ENCODE assay signal across 8 mouse cellular contexts in genomic region chr9:124476096-124476902, GRCm38 (mm10). TPM values are rescaled to one million over a fixed set of nuclear protein-coding genes. Genes with fewer than 3 reads are reported as not detected.
DNase-seq lines count a peak whose midpoint lies in the region; ATAC-seq lines count a peak whose summit lies in the region.

Ppp2r3d (minus strand) TSS chr9:124476898.

- H3K9ac ChIP-seq in hindbrain, embryonic 16.5 days (ENCODE audit: low read depth, low read length) = no peak within 1 kb of the TSS
- no peak within 1 kb of the TSS for H3K9ac ChIP-seq in limb, embryonic 11.5 days (ENCODE audit: low read length)
- no peak within 1 kb of the TSS for H3K9ac ChIP-seq in neural tube, embryonic 12.5 days

- no peak within 1 kb of the TSS for H3K4me3 ChIP-seq in brown adipose tissue, adult 24 weeks (ENCODE audit: insufficient read depth, low read depth, low read length)
- H3K4me3 ChIP-seq in hindbrain, embryonic 16.5 days (ENCODE audit: low read length) = no peak within 1 kb of the TSS
- no peak within 1 kb of the TSS for H3K4me3 ChIP-seq in limb, embryonic 11.5 days (ENCODE audit: low read depth, low read length)
- H3K4me3 ChIP-seq in neural tube, embryonic 12.5 days = no peak within 1 kb of the TSS

- peaks cover 2% of the 10 kb centered on the region for H3K4me1 ChIP-seq in brown adipose tissue, adult 24 weeks (ENCODE audit: control insufficient read depth, insufficient read depth, insufficient read length, low read length)
- H3K4me1 ChIP-seq in hindbrain, embryonic 16.5 days (ENCODE audit: control insufficient read depth, insufficient read depth, low read depth, low read length) = no peaks in the 10 kb centered on the region
- no peaks in the 10 kb centered on the region for H3K4me1 ChIP-seq in limb, embryonic 11.5 days (ENCODE audit: control insufficient read depth, insufficient read depth, low read length)
- no peaks in the 10 kb centered on the region for H3K4me1 ChIP-seq in neural tube, embryonic 12.5 days

- no peaks in the 10 kb centered on the region for H3K27me3 ChIP-seq in hindbrain, embryonic 16.5 days (replicated peaks; ENCODE audit: control insufficient read depth, insufficient read depth, low read length)
- H3K27me3 ChIP-seq in limb, embryonic 11.5 days (ENCODE audit: control insufficient read depth, insufficient read depth, low read length) = no peaks in the 10 kb centered on the region
- no peaks in the 10 kb centered on the region for H3K27me3 ChIP-seq in neural tube, embryonic 12.5 days (replicated peaks)

- WGBS in hindbrain, embryonic 16.5 days = 97% methylated on average over 22 of the region's 22 CpGs
- 94% methylated on average over 22 of the region's 22 CpGs for WGBS in limb, embryonic 11.5 days
- 95% methylated on average over 22 of the region's 22 CpGs for WGBS in neural tube, embryonic 12.5 days

- peaks cover 13% of the 10 kb centered on the region for H3K36me3 ChIP-seq in hindbrain, embryonic 16.5 days (ENCODE audit: control insufficient read depth, insufficient read depth, low read length)
- H3K36me3 ChIP-seq in limb, embryonic 11.5 days (ENCODE audit: control insufficient read depth, insufficient read depth, low read length) = peaks cover 8% of the 10 kb centered on the region; the same call in 1 of the 2 replicates
- peaks cover 13% of the 10 kb centered on the region for H3K36me3 ChIP-seq in neural tube, embryonic 12.5 days

- no peak for ATAC-seq in hindbrain, embryonic 16.5 days
- peak; percentile 77 for ATAC-seq in limb, embryonic 11.5 days (ENCODE audit: insufficient number of reproducible peaks, low FRiP score, low TSS enrichment, low read depth)
- peak; percentile 53; the same call in 1 of the 2 replicates for ATAC-seq in neural tube, embryonic 12.5 days (ENCODE audit: low FRiP score, low read depth)

- H3K4me2 ChIP-seq in hindbrain, embryonic 16.5 days (ENCODE audit: low read length) = no peak within 1 kb of the TSS
- no peak within 1 kb of the TSS for H3K4me2 ChIP-seq in limb, embryonic 11.5 days (ENCODE audit: low read depth, severe bottlenecking)
- H3K4me2 ChIP-seq in neural tube, embryonic 12.5 days (replicated peaks) = no peak within 1 kb of the TSS

- DNase-seq in thymus, postnatal 14 days = peak; percentile 7
- no peak for DNase-seq in thymus, postnatal 25 days
- DNase-seq in gastrocnemius, postnatal 10 days = peak; percentile 5
- no peak for DNase-seq in limb, embryonic 11.5 days (ENCODE audit: low spot score)
- DNase-seq in frontal cortex, postnatal 14 days (ENCODE audit: low spot score in 2 of 2) = no peak

- peak within 1 kb of the TSS; percentile 40; the same call in 1 of the 2 replicates for H3K27ac ChIP-seq in brown adipose tissue, adult 24 weeks (replicated peaks; ENCODE audit: low read depth, low read length)
- H3K27ac ChIP-seq in hindbrain, embryonic 16.5 days (ENCODE audit: low read depth, low read length) = no peak within 1 kb of the TSS
- H3K27ac ChIP-seq in limb, embryonic 11.5 days (replicated peaks; ENCODE audit: low read depth, low read length) = no peak within 1 kb of the TSS
- H3K27ac ChIP-seq in neural tube, embryonic 12.5 days = no peak within 1 kb of the TSS

- peaks cover 7% of the 10 kb centered on the region for H3K9me3 ChIP-seq in hindbrain, embryonic 16.5 days (ENCODE audit: control insufficient read depth, low read length)
- H3K9me3 ChIP-seq in limb, embryonic 11.5 days (ENCODE audit: control insufficient read depth, low read length) = no peaks in the 10 kb centered on the region
- H3K9me3 ChIP-seq in neural tube, embryonic 12.5 days = 0 out of 2 replicates have a peak, but pooled peaks cover 10% of the 10 kb centered on the region

RNA-seq across cellular contexts. Expression of gene Ppp2r3d, which starts in this region (rescaled TPM):
- polyA plus RNA-seq in brown adipose tissue, adult 24 weeks (2012; ENCODE audit: insufficient read depth, insufficient read length, missing spikeins) = 22.9 and 25.4 TPM in 2 replicates
- 10 to 100 TPM; 90.6 to 95.7 TPM for total RNA-seq in gastrocnemius, postnatal 10 days (2021)
- polyA plus RNA-seq in hindbrain, embryonic 16.5 days (2015; fragmentation: Nextera tagmentation; extraction: Ambion mirVana) = 149 and 160 TPM in 2 replicates
- polyA plus RNA-seq in limb, embryonic 11.5 days (2014; fragmentation: Nextera tagmentation; extraction: Ambion mirVana) = 97.9 and 99.4 TPM in 2 replicates
- polyA plus RNA-seq in neural tube, embryonic 12.5 days (2016; fragmentation: Nextera tagmentation; extraction: Ambion mirVana) = 194 and 199 TPM in 2 replicates

Comparison
In these comparisons a context has a peak if more than half of its experiments do, and no peak if none do; other contexts are left out.
1. DNase-seq: peak in thymus, postnatal 14 days (single experiment) and gastrocnemius, postnatal 10 days (single experiment); none in thymus, postnatal 25 days (single experiment), limb, embryonic 11.5 days (single experiment) and frontal cortex, postnatal 14 days (0 of 2).